Mouse (Mus musculus) CH12.LX (cell line): ENCODE measurements around the gene Gpcpd1. TPM values are rescaled to one million over a fixed set of nuclear protein-coding genes. Genes with fewer than 3 reads are reported as not detected.

Experiments
- DNase-seq: peaks from one replicate; pipeline ENCODE4 v3.0.0-alpha.2; 2013; ENCODE audit errors: extremely low read depth
- H3K27ac ChIP-seq: 2 replicates; pipeline ENCODE4 v1.5.1; 2012; ENCODE audit warnings: low read depth, mild to moderate bottlenecking, control low read depth, moderate library complexity; ENCODE audit not compliant: insufficient read depth
- H3K27me3 ChIP-seq: replicated peaks from 2 replicates; pipeline ENCODE3; 2012; ENCODE audit warnings: inconsistent platforms
- H3K36me3 ChIP-seq, 2 experiments: replicated peaks in 1 of 2; 2 replicates each; pipeline versions ENCODE3 to v1.6.1; 2012; ENCODE audit warnings: inconsistent platforms in 1 of 2, low read length in 1 of 2, mild to moderate bottlenecking in 1 of 2, mixed read lengths in 1 of 2, moderate library complexity in 1 of 2; ENCODE audit not compliant: control insufficient read depth in 1 of 2, insufficient read depth in 1 of 2
- H3K4me1 ChIP-seq, 2 experiments: 2 replicates each; pipeline ENCODE4 v1.6.1; 2012; ENCODE audit warnings: inconsistent platforms in 1 of 2, moderate library complexity in 1 of 2; ENCODE audit not compliant: insufficient read depth in 2 of 2, control insufficient read depth in 1 of 2
- H3K4me2 ChIP-seq: 2 replicates; pipeline ENCODE4 v1.6.1; 2012; ENCODE audit warnings: low read depth, mild to moderate bottlenecking, control low read depth; ENCODE audit not compliant: poor library complexity, insufficient read depth, severe bottlenecking
- H3K4me3 ChIP-seq, 3 experiments: fragments of 150-350 bp in 1 of 3; sonication (generic) in 1 of 3; replicated peaks in 1 of 3; 2 replicates each; pipeline versions ENCODE3 to v1.5.1; 2011 to 2012; ENCODE audit warnings: low read depth in 2 of 3, low read length in 2 of 3, mild to moderate bottlenecking in 2 of 3, moderate library complexity in 2 of 3, control low read depth in 1 of 3, improper control_type of control experiment in 1 of 3, inconsistent platforms in 1 of 3, mixed read lengths in 1 of 3; ENCODE audit not compliant: poor library complexity in 1 of 3
- H3K79me2 ChIP-seq: replicated peaks from 2 replicates; pipeline ENCODE4 v1.6.1; 2012; ENCODE audit warnings: mild to moderate bottlenecking, moderate library complexity; ENCODE audit not compliant: control insufficient read depth, poor library complexity, insufficient read depth, severe bottlenecking; ENCODE audit errors: extremely low read depth
- H3K9ac ChIP-seq: 2 replicates; pipeline ENCODE4 v1.6.1; 2012; ENCODE audit warnings: low read depth, mild to moderate bottlenecking, control low read depth, moderate library complexity; ENCODE audit not compliant: insufficient read depth
- H3K9me3 ChIP-seq: replicated peaks from 2 replicates; pipeline ENCODE3; 2012; ENCODE audit warnings: low read length, inconsistent platforms, mixed read lengths
- BHLHE40 ChIP-seq: IDR thresholded peaks from 2 replicates; pipeline ENCODE4 v1.6.1; 2011; ENCODE audit warnings: mild to moderate bottlenecking, low read depth, low read length, improper control_type of control experiment
- CHD2 ChIP-seq: IDR thresholded peaks from 2 replicates; pipeline ENCODE4 v1.6.1; 2011; ENCODE audit warnings: low read length, improper control_type of control experiment
- CTCF ChIP-seq, 2 experiments: IDR thresholded peaks in 1 of 2; conservative IDR thresholded peaks in 1 of 2; 2 replicates each; pipeline ENCODE4 v1.5.1; 2011 to 2012; ENCODE audit warnings: low read depth in 2 of 2, low read length in 2 of 2, improper control_type of control experiment in 1 of 2, inconsistent platforms in 1 of 2, mild to moderate bottlenecking in 1 of 2, moderate library complexity in 1 of 2
- E2F4 ChIP-seq: IDR thresholded peaks from 2 replicates; pipeline ENCODE4 v1.6.1; 2011; ENCODE audit warnings: low read depth, low read length, improper control_type of control experiment; ENCODE audit not compliant: insufficient replicate concordance
- EP300 ChIP-seq: IDR thresholded peaks from 2 replicates; pipeline ENCODE4 v1.6.1; 2011; ENCODE audit warnings: low read length, improper control_type of control experiment
- ETS1 ChIP-seq: conservative IDR thresholded peaks from 2 replicates; pipeline ENCODE4 v1.6.1; 2012; ENCODE audit warnings: low read depth, mild to moderate bottlenecking, inconsistent platforms, low read length, improper control_type of control experiment, moderate library complexity
- GABPA ChIP-seq: IDR thresholded peaks from 2 replicates; pipeline ENCODE4 v1.6.1; 2012; ENCODE audit warnings: low read depth, low read length, improper control_type of control experiment, inconsistent platforms; ENCODE audit not compliant: insufficient replicate concordance
- HCFC1 ChIP-seq: IDR thresholded peaks from 2 replicates; pipeline ENCODE4 v1.6.1; 2012; ENCODE audit warnings: low read depth, mild to moderate bottlenecking, inconsistent platforms, low read length, improper control_type of control experiment
- IRF4 ChIP-seq: IDR thresholded peaks from 2 replicates; pipeline ENCODE4 v1.6.1; 2014; ENCODE audit warnings: low read depth, mild to moderate bottlenecking, inconsistent platforms, low read length, improper control_type of control experiment
- JUN ChIP-seq: IDR thresholded peaks from 2 replicates; pipeline ENCODE4 v1.6.1; 2011; ENCODE audit warnings: low read depth, mild to moderate bottlenecking, low read length, improper control_type of control experiment, moderate library complexity; ENCODE audit not compliant: insufficient read depth
- JUND ChIP-seq: conservative IDR thresholded peaks from 2 replicates; pipeline ENCODE4 v1.6.1; 2011; ENCODE audit warnings: low read depth, low read length, improper control_type of control experiment
- KAT2A ChIP-seq: IDR thresholded peaks from 2 replicates; pipeline ENCODE4 v1.6.1; 2012; ENCODE audit warnings: low read length, improper control_type of control experiment, inconsistent platforms; ENCODE audit not compliant: insufficient replicate concordance
- MAX ChIP-seq: IDR thresholded peaks from 2 replicates; pipeline ENCODE4 v1.6.1; 2011; ENCODE audit warnings: low read length, improper control_type of control experiment
- MAZ ChIP-seq: IDR thresholded peaks from 2 replicates; pipeline ENCODE4 v1.6.1; 2012; ENCODE audit warnings: low read depth, mild to moderate bottlenecking, inconsistent platforms, low read length, improper control_type of control experiment, moderate library complexity
- MEF2A ChIP-seq: IDR thresholded peaks from 2 replicates; pipeline ENCODE4 v1.6.1; 2014; ENCODE audit warnings: low read depth, mild to moderate bottlenecking, inconsistent platforms, low read length, improper control_type of control experiment, borderline replicate concordance
- MXI1 ChIP-seq: IDR thresholded peaks from 2 replicates; pipeline ENCODE4 v1.6.1; 2011; ENCODE audit warnings: mild to moderate bottlenecking, low read depth, low read length, improper control_type of control experiment
- POLR2AphosphoS2 ChIP-seq: IDR thresholded peaks from 2 replicates; pipeline ENCODE4 v1.6.1; 2011; ENCODE audit warnings: low read depth, low read length, improper control_type of control experiment
- RAD21 ChIP-seq: IDR thresholded peaks from 2 replicates; pipeline ENCODE4 v1.6.1; 2011; ENCODE audit warnings: low read depth, mild to moderate bottlenecking, low read length, improper control_type of control experiment, moderate library complexity
- RCOR1 ChIP-seq: conservative IDR thresholded peaks from 2 replicates; pipeline ENCODE4 v1.6.1; 2012; ENCODE audit warnings: low read depth, mild to moderate bottlenecking, inconsistent platforms, low read length, improper control_type of control experiment
- SIN3A ChIP-seq: IDR thresholded peaks from 2 replicates; pipeline ENCODE4 v1.6.1; 2012; ENCODE audit warnings: low read length, improper control_type of control experiment, inconsistent platforms
- SMC3 ChIP-seq: IDR thresholded peaks from 2 replicates; pipeline ENCODE4 v1.6.1; 2011; ENCODE audit warnings: low read depth, low read length, improper control_type of control experiment
- TBP ChIP-seq: conservative IDR thresholded peaks from 2 replicates; pipeline ENCODE4 v1.6.1; 2011; ENCODE audit warnings: low read depth, low read length, improper control_type of control experiment
- TCF12 ChIP-seq: IDR thresholded peaks from 2 replicates; pipeline ENCODE4 v1.6.1; 2014; ENCODE audit warnings: low read depth, mild to moderate bottlenecking, inconsistent platforms, low read length, improper control_type of control experiment
- UBTF ChIP-seq: IDR thresholded peaks from 2 replicates; pipeline ENCODE4 v1.6.1; 2012; ENCODE audit warnings: low read depth, mild to moderate bottlenecking, inconsistent platforms, low read length, improper control_type of control experiment, moderate library complexity
- USF1 ChIP-seq: IDR thresholded peaks from 2 replicates; pipeline ENCODE4 v1.6.1; 2014; ENCODE audit warnings: low read depth, mild to moderate bottlenecking, inconsistent platforms, low read length, improper control_type of control experiment
- USF2 ChIP-seq: conservative IDR thresholded peaks from 2 replicates; pipeline ENCODE4 v1.6.1; 2011; ENCODE audit warnings: low read depth, low read length, improper control_type of control experiment
- ZKSCAN1 ChIP-seq: IDR thresholded peaks from 2 replicates; pipeline ENCODE4 v1.6.1; 2012; ENCODE audit warnings: low read depth, inconsistent platforms, low read length, improper control_type of control experiment, borderline replicate concordance
- ZMIZ1 ChIP-seq: IDR thresholded peaks from 2 replicates; pipeline ENCODE4 v1.6.1; 2012; ENCODE audit warnings: low read depth, mild to moderate bottlenecking, inconsistent platforms, low read length, improper control_type of control experiment
- ZNF384 ChIP-seq: IDR thresholded peaks from 2 replicates; pipeline ENCODE4 v1.6.1; 2012; ENCODE audit warnings: low read depth, low read length, improper control_type of control experiment, inconsistent platforms
- dilution Hi-C: fragments of 300-500 bp; cut with MboI; formaldehyde crosslinking; loops from 2 replicates; pipeline ENCODE4 v1.14.3; 2020; ENCODE audit warnings: low sequenced_read_pairs; ENCODE audit not compliant: extremely low pct_unique_long_range_greater_than_20kb, extremely low pct_ligation_motif_present
- in situ Hi-C: fragments of 300-500 bp; cut with MboI; formaldehyde crosslinking; loops from 3 replicates; pipeline ENCODE4 v1.14.3; 2019; ENCODE audit warnings: low sequenced_read_pairs, low pct_ligation_motif_present, low pct_unique_long_range_greater_than_20kb, mixed read lengths
- polyA plus RNA-seq: library from polyadenylated mRNA; unstranded; fragments of >175 nt; gene quantifications from 2 replicates; pipeline ENCODE4 v1.2.1, GENCODE M21; 2012; ENCODE audit warnings: low read depth; ENCODE audit not compliant: insufficient read length
- total RNA-seq, 2 experiments: library from RNA; depleted of rRNA; stranded (reverse); fragments of 300-350 nt in 1 of 2; fragments of >200 nt in 1 of 2; gene quantifications; 2 replicates each; pipeline ENCODE4 v1.2.3; 2012 to 2014

Gene Gpcpd1
- total and polyA plus RNA-seq, 3 experiments, result 30.9 to 60.8 (median 33.5) TPM

DNA sequence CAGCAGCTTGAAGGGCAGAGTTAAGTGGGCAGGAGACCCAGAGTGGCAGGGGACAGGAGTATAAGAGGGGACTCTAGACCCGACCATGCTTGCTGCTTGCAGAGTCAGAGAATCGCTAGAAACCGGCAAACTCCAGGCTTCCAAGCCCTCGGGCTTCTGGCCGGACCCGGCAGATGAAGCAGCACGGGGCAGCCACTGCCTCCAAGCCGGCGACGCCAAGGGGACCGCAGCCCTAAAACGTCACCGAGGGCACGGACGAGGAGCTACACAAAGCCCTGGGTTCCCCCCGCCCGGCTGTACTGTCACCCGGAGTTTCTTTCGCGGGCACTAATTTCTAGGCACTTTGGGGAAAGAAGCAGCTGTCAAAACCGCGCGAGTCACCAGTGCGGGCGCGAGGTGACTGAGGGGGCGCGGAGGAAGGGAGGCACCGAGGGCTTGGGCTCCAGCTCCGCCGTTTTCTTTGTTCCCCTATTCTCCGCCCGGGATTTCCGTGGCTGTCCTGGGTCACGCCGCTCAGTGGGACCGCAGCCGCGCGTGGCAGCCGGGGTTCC is 10.0 kb downstream of the Gpcpd1 start:
- H3K27me3 ChIP-seq, result no peaks in the 10 kb centered on the region
- peak; percentile 54 for DNase-seq
- H3K27ac ChIP-seq, result peak overlapping the region; percentile 87
- peaks cover 0 to 18% of the 10 kb centered on the region in 2 experiments; a peak in 2 of 4 replicates for H3K4me1 ChIP-seq
- peaks cover 0 to 2% of the 10 kb centered on the region in 2 experiments for H3K36me3 ChIP-seq
- H3K4me2 ChIP-seq, result peak overlapping the region; percentile 41; the same call in 1 of the 2 replicates
- TF ChIP-seq JUND (no peak), ZNF384 (no peak), UBTF (peak; percentile 91), SIN3A (peak; percentile 34; the same call in 1 of the 2 replicates), MXI1 (peak; percentile 49; the same call in 1 of the 2 replicates)
- peak overlapping the region; percentile 83 to 90 (median 88) for H3K4me3 ChIP-seq
- peaks cover 43% of the 10 kb centered on the region for H3K79me2 ChIP-seq
- peak overlapping the region; percentile 88 for H3K9ac ChIP-seq
- dilution Hi-C loops (no loop called here), in situ Hi-C loops (loop anchor here (10.0 kb wide), 1 partner anchor 53 kb away; no protein-coding TSS in a partner anchor)
- H3K9me3 ChIP-seq, result no peaks in the 10 kb centered on the region

DNA sequence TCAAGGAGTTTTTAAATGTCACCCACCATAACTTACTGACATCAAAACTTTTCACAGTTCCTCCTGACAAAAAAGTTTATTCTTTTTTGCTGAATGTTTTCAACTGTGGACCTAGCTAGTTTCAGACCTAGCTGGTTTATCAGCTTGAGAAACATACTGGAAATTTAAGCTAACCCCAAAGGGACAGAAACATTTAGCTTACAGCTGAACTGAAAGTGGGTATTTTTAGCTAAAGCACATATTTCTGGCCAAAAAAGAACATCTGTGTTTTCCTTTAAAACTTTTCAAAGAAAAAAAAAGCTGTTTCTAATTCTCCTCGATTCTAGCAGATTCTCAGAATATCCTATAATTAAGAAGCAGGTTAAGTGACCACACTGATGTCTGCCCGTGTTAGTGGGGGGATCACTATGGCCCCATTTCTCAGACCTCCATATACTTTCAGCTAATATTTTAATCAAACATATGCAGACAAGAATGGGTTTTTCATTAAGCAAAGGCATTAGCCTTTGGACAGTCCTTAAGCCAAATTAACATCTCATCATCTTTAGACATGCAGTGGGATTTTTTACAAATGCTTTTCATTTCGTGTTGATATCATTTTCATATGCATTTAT is 10.9 kb downstream of the Gpcpd1 start:
- H3K36me3 ChIP-seq, result peaks cover 3 to 7% of the 10 kb centered on the region in 2 experiments
- dilution Hi-C loops (no loop called here), in situ Hi-C loops (loop anchor here (10.0 kb wide), 1 partner anchor 52 kb away; no protein-coding TSS in a partner anchor)
- peaks cover 2 to 27% of the 10 kb centered on the region in 2 experiments; a peak in 3 of 4 replicates for H3K4me1 ChIP-seq
- DNase-seq, result no peak
- H3K4me3 ChIP-seq, result peak overlapping the region; percentile 55 to 88 (median 83)
- peak overlapping the region; percentile 57; the same call in 1 of the 2 replicates for H3K27ac ChIP-seq
- H3K9ac ChIP-seq, result peak overlapping the region; percentile 88
- H3K27me3 ChIP-seq, result no peaks in the 10 kb centered on the region
- no peaks in the 10 kb centered on the region for H3K9me3 ChIP-seq
- H3K79me2 ChIP-seq, result peaks cover 52% of the 10 kb centered on the region
- H3K4me2 ChIP-seq, result peak overlapping the region; percentile 82
- peak; percentile 84 for TF ChIP-seq IRF4
- no peak for TF ChIP-seq KAT2A
- no peak for TF ChIP-seq UBTF
- peak; percentile 89 for TF ChIP-seq EP300
- TF ChIP-seq HCFC1, result no peak; the same call in 1 of the 2 replicates
- TF ChIP-seq MAX, result no peak
- no peak for TF ChIP-seq POLR2AphosphoS2
- TF ChIP-seq ETS1, result peak; percentile 83
- TF ChIP-seq RAD21, result no peak
- peak; percentile 41 for TF ChIP-seq JUN
- no peak; the same call in 1 of the 2 replicates for TF ChIP-seq MXI1
- TF ChIP-seq ZKSCAN1, result no peak
- no peak for TF ChIP-seq CHD2
- no peak for TF ChIP-seq GABPA
- TF ChIP-seq RCOR1, result no peak
- TF ChIP-seq MEF2A, result peak; percentile 98
- TF ChIP-seq CTCF (conservative IDR thresholded peaks at IDR 0.05 in 1 of 2, IDR thresholded peaks at IDR 0.05 in 1 of 2; ENCODE audit: low read depth in 2 of 2, low read length in 2 of 2), result no peak
- TF ChIP-seq TCF12, result peak; percentile 73; the same call in 1 of the 2 replicates
- TF ChIP-seq BHLHE40, result peak; percentile 52
- TF ChIP-seq SMC3, result no peak
- no peak for TF ChIP-seq ZMIZ1
- TF ChIP-seq ZNF384, result peak; percentile 84
- TF ChIP-seq TBP, result 0 out of 2 replicates have a peak, but pooled peaks have one; percentile 35
- no peak for TF ChIP-seq USF2
- no peak for TF ChIP-seq USF1
- peak; percentile 63 for TF ChIP-seq JUND
- 0 out of 2 replicates have a peak, but pooled peaks have one; percentile 37 for TF ChIP-seq E2F4
- TF ChIP-seq MAZ, result no peak
